ENCODE assay signal across 8 mouse cellular contexts in the genomic region with DNA sequence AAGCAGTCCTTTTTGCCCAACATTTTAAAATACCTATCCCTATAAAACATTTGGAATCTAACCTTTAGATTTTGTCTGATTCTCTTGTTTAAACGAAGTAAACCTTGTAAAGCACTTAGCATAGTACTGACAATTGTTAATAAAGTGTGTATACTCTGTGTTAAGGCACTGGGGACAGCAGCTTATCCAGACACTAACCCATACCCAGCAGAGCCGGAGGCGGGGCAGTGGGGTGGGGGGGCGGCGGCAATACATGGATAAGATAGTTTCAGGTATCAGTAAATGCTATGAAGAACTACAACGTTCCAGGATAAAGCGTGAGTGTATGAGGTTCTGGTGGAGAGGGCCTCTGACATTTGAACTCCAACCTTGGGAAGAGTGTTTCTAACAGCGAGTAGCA. TPM values are rescaled to one million over a fixed set of nuclear protein-coding genes. Genes with fewer than 3 reads are reported as not detected.
DNase-seq lines count a peak whose midpoint lies in the region; ATAC-seq lines count a peak whose summit lies in the region.

No protein-coding gene starts in this region.

- no peak for DNase-seq in heart, adult 8-10 months (ENCODE audit: low spot score)
- peak; percentile 35 for DNase-seq in NIH3T3 (ENCODE audit: low read depth)
- no peak for DNase-seq in urinary bladder, adult 2 months (ENCODE audit: low spot score)
- DNase-seq in adrenal gland, postnatal 10 days = no peak
- DNase-seq in gastrocnemius, postnatal 36 days = no peak

- peak overlapping the region; percentile 63 for H3K4me3 ChIP-seq in heart, embryonic 16.5 days (ENCODE audit: low read length)
- H3K4me3 ChIP-seq in hindbrain, embryonic 13.5 days = peak overlapping the region; percentile 92
- H3K4me3 ChIP-seq in midbrain, embryonic 13.5 days (replicated peaks) = peak overlapping the region; percentile 87

- H3K9me3 ChIP-seq in heart, embryonic 16.5 days (replicated peaks; ENCODE audit: control insufficient read depth, low read length) = peaks cover 11% of the 10 kb centered on the region
- H3K9me3 ChIP-seq in hindbrain, embryonic 13.5 days = no peaks in the 10 kb centered on the region
- H3K9me3 ChIP-seq in midbrain, embryonic 13.5 days = no peaks in the 10 kb centered on the region

- H3K27ac ChIP-seq in heart, embryonic 16.5 days (ENCODE audit: low read length) = no peak overlapping the region
- H3K27ac ChIP-seq in hindbrain, embryonic 13.5 days = no peak overlapping the region
- H3K27ac ChIP-seq in midbrain, embryonic 13.5 days = no peak overlapping the region

- 20% methylated on average over 8 of the region's 8 CpGs for WGBS in heart, embryonic 16.5 days
- 35% methylated on average over 8 of the region's 8 CpGs for WGBS in hindbrain, embryonic 13.5 days
- WGBS in midbrain, embryonic 13.5 days = 38% methylated on average over 8 of the region's 8 CpGs

- H3K36me3 ChIP-seq in heart, embryonic 16.5 days (ENCODE audit: control insufficient read depth, insufficient read depth) = peaks cover 20% of the 10 kb centered on the region
- H3K36me3 ChIP-seq in hindbrain, embryonic 13.5 days = peaks cover 25% of the 10 kb centered on the region
- H3K36me3 ChIP-seq in midbrain, embryonic 13.5 days = peaks cover 24% of the 10 kb centered on the region

- peak overlapping the region; percentile 77 for H3K4me2 ChIP-seq in heart, embryonic 16.5 days (ENCODE audit: low read depth, low read length)
- H3K4me2 ChIP-seq in hindbrain, embryonic 13.5 days = peak overlapping the region; percentile 60
- peak overlapping the region; percentile 76 for H3K4me2 ChIP-seq in midbrain, embryonic 13.5 days (replicated peaks)

- peaks cover 13% of the 10 kb centered on the region for H3K4me1 ChIP-seq in heart, embryonic 16.5 days (ENCODE audit: control insufficient read depth, insufficient read depth, low read length)
- peaks cover 27% of the 10 kb centered on the region for H3K4me1 ChIP-seq in hindbrain, embryonic 13.5 days (replicated peaks)
- peaks cover 24% of the 10 kb centered on the region for H3K4me1 ChIP-seq in midbrain, embryonic 13.5 days (replicated peaks)

- ATAC-seq in heart, embryonic 16.5 days (replicated peaks; ENCODE audit: extremely low read depth, insufficient read depth, low FRiP score) = no peak
- peak; percentile 53; the same call in 1 of the 2 replicates for ATAC-seq in hindbrain, embryonic 13.5 days (ENCODE audit: low FRiP score)
- ATAC-seq in midbrain, embryonic 13.5 days = 0 out of 2 replicates have a peak, but pooled peaks have one; percentile 34

- H3K27me3 ChIP-seq in heart, embryonic 16.5 days (ENCODE audit: control insufficient read depth, insufficient read depth, low read length) = no peaks in the 10 kb centered on the region
- H3K27me3 ChIP-seq in hindbrain, embryonic 13.5 days = no peaks in the 10 kb centered on the region
- H3K27me3 ChIP-seq in midbrain, embryonic 13.5 days = no peaks in the 10 kb centered on the region

- H3K9ac ChIP-seq in heart, embryonic 16.5 days (ENCODE audit: low read length) = peak overlapping the region; percentile 79
- peak overlapping the region; percentile 95 for H3K9ac ChIP-seq in hindbrain, embryonic 13.5 days
- H3K9ac ChIP-seq in midbrain, embryonic 13.5 days (replicated peaks) = peak overlapping the region; percentile 93

- intact Hi-C loops in gastrocnemius, postnatal 36 days (cut with DNase I) = loop anchor here (5.0 kb wide), 1 partner anchor 36 kb away; a partner anchor contains a TSS

RNA-seq across cellular contexts. Expression of a gene that starts 0.7 kb away (rescaled TPM):
- 50.6 and 51.5 TPM in 2 replicates for polyA plus RNA-seq in heart, embryonic 16.5 days (2015; fragmentation: Nextera tagmentation; extraction: Ambion mirVana)
- 10 to 100 TPM; 36.6 to 41.9 (median 39.0) TPM for total RNA-seq in heart, adult 8-10 months (2022)
- polyA plus RNA-seq in hindbrain, embryonic 13.5 days (2015; fragmentation: Nextera tagmentation; extraction: Ambion mirVana) = 124 and 125 TPM in 2 replicates
- 123 and 130 TPM in 2 replicates for polyA plus RNA-seq in midbrain, embryonic 13.5 days (2015; fragmentation: Nextera tagmentation; extraction: Ambion mirVana)
- polyA plus RNA-seq in urinary bladder, adult 2 months (2012; rRNA removed) = 21.9 and 24.7 TPM in 2 replicates
- total RNA-seq in adrenal gland, postnatal 10 days (2021) = 10 to 100 TPM; 37.6 to 38.0 TPM
- total RNA-seq in gastrocnemius, postnatal 36 days (2021) = 10 to 100 TPM; 29.9 to 32.7 TPM

RNA-seq across cellular contexts. Expression of a gene that starts 37.4 kb away (rescaled TPM):
- 145 and 150 TPM in 2 replicates for polyA plus RNA-seq in heart, embryonic 16.5 days (2015; fragmentation: Nextera tagmentation; extraction: Ambion mirVana)
- total RNA-seq in heart, adult 8-10 months (2022) = 10 to 100 TPM; 42.5 to 50.4 (median 43.5) TPM
- 224 and 232 TPM in 2 replicates for polyA plus RNA-seq in hindbrain, embryonic 13.5 days (2015; fragmentation: Nextera tagmentation; extraction: Ambion mirVana)
- polyA plus RNA-seq in midbrain, embryonic 13.5 days (2015; fragmentation: Nextera tagmentation; extraction: Ambion mirVana) = 217 and 231 TPM in 2 replicates
- polyA plus RNA-seq in urinary bladder, adult 2 months (2012; rRNA removed) = 98.6 and 103 TPM in 2 replicates
- total RNA-seq in adrenal gland, postnatal 10 days (2021) = 10 to 100 TPM; 69.2 to 82.8 TPM
- total RNA-seq in gastrocnemius, postnatal 36 days (2021) = 10 to 100 TPM; 37.3 to 39.9 TPM

RNA-seq across cellular contexts. Expression of a gene that starts 50.4 kb away (rescaled TPM):
- polyA plus RNA-seq in heart, embryonic 16.5 days (2015; fragmentation: Nextera tagmentation; extraction: Ambion mirVana) = 0.43 and 0.56 TPM in 2 replicates
- total RNA-seq in heart, adult 8-10 months (2022) = under 1 TPM in 1 of 4 experiments, not detected in 3; 0.60 TPM
- polyA plus RNA-seq in hindbrain, embryonic 13.5 days (2015; fragmentation: Nextera tagmentation; extraction: Ambion mirVana) = 0.56 and 1.1 TPM in 2 replicates
- polyA plus RNA-seq in midbrain, embryonic 13.5 days (2015; fragmentation: Nextera tagmentation; extraction: Ambion mirVana) = 0.21 and 0.47 TPM in 2 replicates
- not detected in 2 replicates for polyA plus RNA-seq in urinary bladder, adult 2 months (2012; rRNA removed)
- not detected for total RNA-seq in adrenal gland, postnatal 10 days (2021)
- not detected for total RNA-seq in gastrocnemius, postnatal 36 days (2021)
